Mouse (Mus musculus): ENCODE results near the gene Trim69. TPM values are rescaled to one million over a fixed set of nuclear protein-coding genes. Genes with fewer than 3 reads are reported as not detected.

Gene Trim69
- polyA plus RNA-seq, 1 experiment = not detected

DNA sequence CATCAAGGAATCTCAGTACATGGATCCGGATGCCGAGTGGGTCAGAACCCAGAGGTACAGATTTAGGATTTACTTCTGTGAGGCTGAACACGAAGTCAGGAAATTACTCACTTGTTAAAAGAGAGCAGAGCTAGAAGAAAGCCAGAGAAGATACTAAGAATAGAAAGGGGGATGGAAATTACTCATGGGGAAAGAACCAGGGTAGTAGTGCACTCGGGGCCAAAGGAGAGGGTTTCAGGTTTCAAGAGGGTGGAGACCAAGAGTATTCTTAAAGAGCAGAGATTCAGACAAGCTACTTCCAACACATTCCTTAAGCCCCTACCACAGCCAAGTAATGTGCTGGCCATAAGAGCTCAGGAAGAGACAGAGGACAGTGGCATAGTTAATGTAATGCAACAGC, 1.0 kb downstream of the Trim69 start:
- H3K27ac ChIP-seq (ENCODE audit: insufficient read depth, low read length) = no peak overlapping the region
- peaks cover 2% of the 10 kb centered on the region; the same call in 1 of the 2 replicates for H3K4me1 ChIP-seq (ENCODE audit: control insufficient read depth, insufficient read depth, low read length)
- H3K4me3 ChIP-seq (ENCODE audit: insufficient read depth, low read length) = no peak overlapping the region
- no peak for TF ChIP-seq CTCF (IDR thresholded peaks at IDR 0.05; ENCODE audit: extremely low read depth, insufficient read depth, low read length)
- TF ChIP-seq POLR2A (IDR thresholded peaks at IDR 0.05; ENCODE audit: extremely low read depth, insufficient read depth, low read length) = no peak

GRCm38 (mm10) chr2:122162529-122162928, 2.0 kb downstream of the Trim69 start:
- TF ChIP-seq POLR2A (IDR thresholded peaks at IDR 0.05; ENCODE audit: extremely low read depth, insufficient read depth, low read length) (no peak), CTCF (IDR thresholded peaks at IDR 0.05; ENCODE audit: extremely low read depth, insufficient read depth, low read length) (no peak)
- Histone ChIP-seq H3K4me3 (ENCODE audit: insufficient read depth, low read length) (no peak overlapping the region), H3K27ac (ENCODE audit: insufficient read depth, low read length) (no peak overlapping the region), H3K4me1 (ENCODE audit: control insufficient read depth, insufficient read depth, low read length) (peaks cover 2% of the 10 kb centered on the region; the same call in 1 of the 2 replicates)

GRCm38 (mm10) chr2:122163430-122164195, 3.1 kb downstream of the Trim69 start:
- Histone ChIP-seq H3K27ac (ENCODE audit: insufficient read depth, low read length) (no peak overlapping the region), H3K4me1 (ENCODE audit: control insufficient read depth, insufficient read depth, low read length) (no peaks in the 10 kb centered on the region; the same call in 1 of the 2 replicates), H3K4me3 (ENCODE audit: insufficient read depth, low read length) (no peak overlapping the region)
- TF ChIP-seq CTCF (IDR thresholded peaks at IDR 0.05; ENCODE audit: extremely low read depth, insufficient read depth, low read length) (no peak), POLR2A (IDR thresholded peaks at IDR 0.05; ENCODE audit: extremely low read depth, insufficient read depth, low read length) (no peak)

DNA sequence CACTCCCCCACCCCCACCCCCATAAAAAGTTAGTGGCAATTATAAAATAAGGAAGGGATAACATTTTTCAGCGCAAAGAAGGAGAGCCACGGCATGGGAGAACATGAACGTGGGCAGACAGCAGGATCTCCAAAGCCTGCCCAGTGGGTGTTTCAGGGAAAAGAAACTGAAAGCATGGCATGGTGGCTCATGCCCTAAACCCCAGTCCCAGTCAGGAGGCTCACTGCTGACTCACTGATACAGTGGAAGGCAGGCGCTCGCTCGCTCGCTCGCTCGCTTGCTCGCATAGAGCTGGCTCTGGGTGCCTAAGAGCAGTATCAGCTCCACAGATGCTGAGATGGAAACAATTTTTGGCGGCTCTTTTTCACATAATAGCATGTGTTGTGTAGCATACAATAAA, 3.8 kb downstream of the Trim69 start:
- Histone ChIP-seq H3K4me3 (ENCODE audit: insufficient read depth, low read length) (no peak overlapping the region), H3K4me1 (ENCODE audit: control insufficient read depth, insufficient read depth, low read length) (no peaks in the 10 kb centered on the region; the same call in 1 of the 2 replicates), H3K27ac (ENCODE audit: insufficient read depth, low read length) (0 out of 2 replicates have a peak overlapping the region, but pooled peaks have one; percentile 7)
- no peak for TF ChIP-seq POLR2A (IDR thresholded peaks at IDR 0.05; ENCODE audit: extremely low read depth, insufficient read depth, low read length)

DNA sequence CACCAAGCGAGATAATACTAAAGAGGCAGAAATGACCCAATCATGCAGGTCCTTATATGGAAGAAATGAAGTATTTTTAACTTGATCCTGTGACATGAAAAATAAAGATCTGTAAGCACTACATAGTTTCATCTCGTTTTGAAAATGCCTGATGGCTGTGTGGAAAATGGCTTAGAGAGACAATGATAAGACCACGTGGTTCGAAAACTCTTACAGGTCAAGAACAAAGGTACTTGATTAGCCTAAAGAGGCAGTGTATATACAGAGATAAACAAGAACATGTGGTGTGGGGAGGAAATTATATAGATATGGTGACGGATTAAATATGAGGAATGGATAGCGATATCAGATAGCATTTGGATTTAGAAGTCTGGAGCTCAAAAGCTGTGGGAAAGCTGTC, 10.8 kb downstream of the Trim69 start:
- H3K4me3 ChIP-seq (ENCODE audit: insufficient read depth, low read length) = no peak overlapping the region

DNA sequence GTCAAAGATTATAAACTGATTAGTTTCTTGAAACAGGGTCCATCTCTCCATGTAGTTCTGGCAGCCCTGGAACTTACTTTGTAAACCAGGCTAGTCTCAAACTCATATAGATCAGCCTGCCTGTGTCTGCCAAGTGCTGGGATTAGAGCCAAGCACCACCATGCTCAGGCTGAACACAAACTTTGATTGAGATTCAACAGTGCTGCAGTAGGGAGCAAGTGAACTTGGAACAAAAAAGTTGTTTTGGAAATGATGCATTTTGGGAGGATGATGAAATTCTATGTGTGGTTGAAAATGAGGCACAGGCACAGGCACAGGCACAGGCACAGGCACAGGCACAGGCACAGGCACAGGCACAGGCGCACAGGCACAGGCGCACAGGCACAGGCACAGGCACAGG, 11.7 kb downstream of the Trim69 start:
- TF ChIP-seq CTCF (IDR thresholded peaks at IDR 0.05; ENCODE audit: extremely low read depth, insufficient read depth, low read length) (no peak), POLR2A (IDR thresholded peaks at IDR 0.05; ENCODE audit: extremely low read depth, insufficient read depth, low read length) (no peak)
- Histone ChIP-seq H3K27ac (ENCODE audit: insufficient read depth, low read length) (no peak overlapping the region), H3K4me3 (ENCODE audit: insufficient read depth, low read length) (no peak overlapping the region), H3K4me1 (ENCODE audit: control insufficient read depth, insufficient read depth, low read length) (no peaks in the 10 kb centered on the region)

More for the DNA sequence above, 10.8 kb downstream of the Trim69 start:
- H3K27ac ChIP-seq (ENCODE audit: insufficient read depth, low read length) = no peak overlapping the region
- TF ChIP-seq POLR2A (IDR thresholded peaks at IDR 0.05; ENCODE audit: extremely low read depth, insufficient read depth, low read length) (no peak), CTCF (IDR thresholded peaks at IDR 0.05; ENCODE audit: extremely low read depth, insufficient read depth, low read length) (no peak)
- H3K4me1 ChIP-seq (ENCODE audit: control insufficient read depth, insufficient read depth, low read length) = no peaks in the 10 kb centered on the region

DNA sequence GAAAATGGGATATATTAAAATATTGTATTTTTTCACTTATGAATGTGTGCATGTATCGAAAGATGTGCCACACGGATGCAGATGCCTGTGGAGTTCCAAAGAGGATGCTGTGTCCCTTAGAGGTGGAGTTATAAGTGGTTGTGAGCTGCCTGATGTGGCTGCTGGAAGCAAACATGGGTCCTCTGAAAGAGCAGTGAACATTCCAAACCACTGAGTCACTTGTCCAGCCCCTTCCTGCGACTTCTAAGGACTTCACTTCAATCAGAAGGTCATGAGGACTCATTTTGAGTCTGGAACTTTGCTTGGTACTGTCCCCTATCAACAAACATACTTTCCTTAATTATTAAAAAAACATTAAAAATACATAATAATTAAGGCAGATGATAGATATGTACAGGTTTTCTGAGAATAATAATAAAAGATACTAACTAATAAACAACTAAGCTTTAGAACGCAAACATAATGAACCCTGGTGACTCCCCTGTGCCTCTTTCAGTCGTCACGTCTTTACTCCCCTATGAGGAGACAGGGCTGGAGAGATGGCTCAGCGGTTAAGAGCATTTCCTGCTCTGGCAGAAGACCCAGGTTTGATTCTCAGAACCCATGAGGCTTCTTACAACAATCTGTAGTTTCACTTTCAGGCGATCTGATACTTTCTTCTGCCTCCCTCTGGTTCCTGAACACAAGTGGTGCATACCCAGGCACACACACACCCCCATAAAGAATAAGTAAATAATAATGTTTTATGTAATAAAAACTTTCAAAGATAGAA, 19.7 kb downstream of the Trim69 start:
- Histone ChIP-seq H3K27ac (ENCODE audit: insufficient read depth, low read length) (no peak overlapping the region), H3K4me3 (ENCODE audit: insufficient read depth, low read length) (no peak overlapping the region), H3K4me1 (ENCODE audit: control insufficient read depth, insufficient read depth, low read length) (no peaks in the 10 kb centered on the region)
- TF ChIP-seq POLR2A (IDR thresholded peaks at IDR 0.05; ENCODE audit: extremely low read depth, insufficient read depth, low read length) = no peak
- no peak for TF ChIP-seq CTCF (IDR thresholded peaks at IDR 0.05; ENCODE audit: extremely low read depth, insufficient read depth, low read length)

DNA sequence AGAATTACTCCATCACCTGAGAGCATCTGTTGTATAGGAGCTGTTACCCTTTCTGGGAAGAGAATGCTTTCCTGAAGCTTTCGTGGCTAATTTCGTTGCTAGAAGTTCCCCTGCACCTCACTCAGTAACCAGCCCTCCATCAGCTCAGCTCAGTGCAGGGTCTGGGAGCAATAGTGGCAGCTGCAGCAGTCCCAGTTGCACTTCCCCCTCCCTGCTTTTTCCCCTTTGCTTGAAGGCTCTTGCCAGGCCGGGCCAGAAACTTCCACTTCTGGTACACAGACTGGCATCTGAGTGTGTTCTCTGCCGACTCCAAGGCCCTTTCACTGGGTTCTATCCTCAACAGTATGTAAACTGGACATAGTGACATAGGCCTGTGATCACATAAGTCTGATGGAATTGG, 24.6 kb downstream of the Trim69 start:
- no peaks in the 10 kb centered on the region for H3K4me1 ChIP-seq (ENCODE audit: control insufficient read depth, insufficient read depth, low read length)
- H3K27ac ChIP-seq (ENCODE audit: insufficient read depth, low read length) = no peak overlapping the region
- no peak overlapping the region for H3K4me3 ChIP-seq (ENCODE audit: insufficient read depth, low read length)
- TF ChIP-seq POLR2A (IDR thresholded peaks at IDR 0.05; ENCODE audit: extremely low read depth, insufficient read depth, low read length) (no peak), CTCF (IDR thresholded peaks at IDR 0.05; ENCODE audit: extremely low read depth, insufficient read depth, low read length) (no peak)

- TF ChIP-seq CTCF (IDR thresholded peaks at IDR 0.05; ENCODE audit: extremely low read depth, insufficient read depth, low read length) (no peak), POLR2A (IDR thresholded peaks at IDR 0.05; ENCODE audit: extremely low read depth, insufficient read depth, low read length) (no peak)
- no peak within 1 kb of the TSS for H3K4me3 ChIP-seq (ENCODE audit: insufficient read depth, low read length)
- H3K4me1 ChIP-seq (ENCODE audit: control insufficient read depth, insufficient read depth, low read length) = no peaks in the 10 kb centered on the region
- no peak within 1 kb of the TSS for H3K27ac ChIP-seq (ENCODE audit: insufficient read depth, low read length)
Observed at GRCm38 (mm10) chr2:122186106-122186505, 25.6 kb downstream of the Trim69 start, which contains the start of the genes Patl2 and Terb2. Gene Patl2 (minus strand): TSS chr2:122186189. Gene Terb2 (plus strand): TSS chr2:122186272.
